Mouse (Mus musculus) gastrocnemius, postnatal 4 days (tissue): Measurements from ENCODE around the gene Atp9a. TPM values are rescaled to one million over a fixed set of nuclear protein-coding genes. Genes with fewer than 3 reads are reported as not detected.
A peak's percentile ranks its signal among the peaks of the same experiment; 100 is the strongest.
"Not testable (repeated sequence)": the region's sequence is repeated elsewhere in the genome, so short reads cannot be mapped to it uniquely, and the experiment has no call there.

Experiments used
- DNase-seq, 2 experiments: peaks; one replicate each; pipeline ENCODE4 v3.0.0; 2021 to 2022; ENCODE audit warnings: low spot score in 2 of 2, mixed read lengths in 2 of 2
- long read RNA-seq, 2 experiments: library from polyadenylated mRNA; stranded (forward); transcript quantifications; one replicate each; pipeline ENCODE4 v2.0.0; 2021
- total RNA-seq, 2 experiments: library from RNA; stranded (reverse); gene quantifications; 2 replicates each; pipeline ENCODE4 v1.2.3; 2021

Gene Atp9a
- total RNA-seq: 10 to 100 TPM; 69.3 to 86.1 TPM
- long read RNA-seq, experiment 1, transcript Atp9a-204 (28 exons, 3,456 nt): minor isoform, 10 of 200 reads
- long read RNA-seq, experiment 1, transcript Atp9a-201 (28 exons, 3,529 nt): major isoform, 91 of 200 reads
- long read RNA-seq, experiment 1, partial matches to known transcripts: 35 of 200 reads
- long read RNA-seq, experiment 1, other reads (novel, unspliced or antisense): 63 of 200 reads
- long read RNA-seq, experiment 2, transcript Atp9a-204 (28 exons, 3,456 nt): minor isoform, 15 of 276 reads
- long read RNA-seq, experiment 2, transcript Atp9a-201 (28 exons, 3,529 nt): major isoform, 144 of 276 reads
- long read RNA-seq, experiment 2, partial matches to known transcripts: 35 of 276 reads
- long read RNA-seq, experiment 2, other reads (novel, unspliced or antisense): 81 of 276 reads

GRCm38 (mm10) chr2:168742059-168742627 is at the start of gene Atp9a:
Gene Atp9a, minus strand, starts transcription at chr2:168742409.
- DNase-seq: peak; percentile 50 to 64

- no peak for DNase-seq
These were observed 49.0 kb upstream of the Atp9a start for GRCm38 (mm10) chr2:168791115-168791802.

- no peak for DNase-seq
These were observed 44.0 kb upstream of the Atp9a start for GRCm38 (mm10) chr2:168786174-168786573.

GRCm38 (mm10) chr2:168780596-168780995 is 38.4 kb upstream of the Atp9a start:
- DNase-seq: no peak

- DNase-seq: no peak
These were observed 37.8 kb upstream of the Atp9a start for GRCm38 (mm10) chr2:168780024-168780423.

GRCm38 (mm10) chr2:168777481-168777880 is 35.3 kb upstream of the Atp9a start:
- DNase-seq: no peak

GRCm38 (mm10) chr2:168776238-168776637 is 34.0 kb upstream of the Atp9a start:
- no peak for DNase-seq

GRCm38 (mm10) chr2:168769259-168769658 is 27.1 kb upstream of the Atp9a start:
- DNase-seq: no peak

- DNase-seq: no peak
These were observed 25.4 kb upstream of the Atp9a start, which contains the start of gene Sall4 for GRCm38 (mm10) chr2:168767582-168767981. Gene Sall4, minus strand, starts transcription at chr2:168767943.

GRCm38 (mm10) chr2:168766538-168767361 is 24.5 kb upstream of the Atp9a start:
- DNase-seq: peak in 1 of 2 experiments; percentile 15

GRCm38 (mm10) chr2:168765696-168766537 is 23.7 kb upstream of the Atp9a start:
- DNase-seq: no peak

GRCm38 (mm10) chr2:168765065-168765681 is 23.0 kb upstream of the Atp9a start:
- DNase-seq: peak in 1 of 2 experiments; percentile 26

- DNase-seq: no peak
These were observed 22.3 kb upstream of the Atp9a start for GRCm38 (mm10) chr2:168764460-168764867.

GRCm38 (mm10) chr2:168763785-168764184 is 21.6 kb upstream of the Atp9a start:
- no peak for DNase-seq

- DNase-seq: no peak
These were observed 20.2 kb upstream of the Atp9a start for GRCm38 (mm10) chr2:168762411-168762815.

GRCm38 (mm10) chr2:168761954-168762353 is 19.7 kb upstream of the Atp9a start:
- no peak for DNase-seq

- DNase-seq: no peak
These were observed 18.9 kb upstream of the Atp9a start for GRCm38 (mm10) chr2:168761141-168761540.

GRCm38 (mm10) chr2:168744406-168744805 is 2.2 kb upstream of the Atp9a start:
- DNase-seq: not testable (repeated sequence)

- peak in 1 of 2 experiments; percentile 52 for DNase-seq
These were observed 440 bp upstream of the Atp9a start for GRCm38 (mm10) chr2:168742649-168743048.
